Mouse (Mus musculus) liver, embryonic 15.5 days (tissue): Measurements from ENCODE around the gene Hes5. TPM values are rescaled to one million over a fixed set of nuclear protein-coding genes. Genes with fewer than 3 reads are reported as not detected.

ENCODE experiments used
- ATAC-seq: fragments of 200-750 bp; cut with Nextera tagmentation; 2 replicates; pipeline ENCODE4 v1.8.0; 2017; ENCODE audit warnings: moderate number of reproducible peaks, mild to moderate bottlenecking, moderate library complexity; ENCODE audit not compliant: insufficient read depth
- H3K27ac ChIP-seq: fragments of 300-500 bp; sonication (generic); replicated peaks from 2 replicates; pipeline ENCODE4 v1.5.1; 2015; ENCODE audit warnings: mild to moderate bottlenecking, inconsistent platforms
- H3K27me3 ChIP-seq: fragments of 300-500 bp; sonication (generic); 2 replicates; pipeline ENCODE4 v1.6.1; 2015; ENCODE audit warnings: mild to moderate bottlenecking, inconsistent platforms
- H3K36me3 ChIP-seq: fragments of 300-500 bp; sonication (generic); replicated peaks from 2 replicates; pipeline ENCODE4 v1.6.1; 2015; ENCODE audit warnings: moderate library complexity, mild to moderate bottlenecking, inconsistent platforms
- H3K4me1 ChIP-seq: fragments of 300-500 bp; sonication (generic); replicated peaks from 2 replicates; pipeline ENCODE4 v1.6.1; 2015; ENCODE audit warnings: inconsistent platforms
- H3K4me2 ChIP-seq: fragments of 300-500 bp; sonication (generic); 2 replicates; pipeline ENCODE4 v1.6.1; 2015; ENCODE audit warnings: moderate library complexity, mild to moderate bottlenecking, inconsistent platforms
- H3K4me3 ChIP-seq: fragments of 300-500 bp; sonication (generic); replicated peaks from 2 replicates; pipeline ENCODE4 v1.5.1; 2015; ENCODE audit warnings: mild to moderate bottlenecking, inconsistent platforms
- H3K9ac ChIP-seq: fragments of 300-500 bp; sonication (generic); 2 replicates; pipeline ENCODE4 v1.6.1; 2015; ENCODE audit warnings: moderate library complexity, mild to moderate bottlenecking, inconsistent platforms
- H3K9me3 ChIP-seq: fragments of 300-500 bp; sonication (generic); replicated peaks from 2 replicates; pipeline ENCODE4 v1.6.1; 2016; ENCODE audit warnings: inconsistent platforms
- WGBS: fragments of 180-500 bp; shearing (Covaris S2); methylation state at CpG from one replicate; pipeline ENCODE4 v1.1.7; 2015; ENCODE audit warnings: mixed read lengths; ENCODE audit not compliant: insufficient replicate concordance; 5-methylcytosine and 5-hydroxymethylcytosine counted together
- polyA plus RNA-seq: library from polyadenylated mRNA; unstranded; fragments of >200 nt; fragmentation: Nextera tagmentation; extraction: Ambion mirVana; gene quantifications from 2 replicates; pipeline ENCODE4 v1.2.1, GENCODE M21; 2015

Hes5 gene
- polyA plus RNA-seq, 1 experiment from 2014 or later, result 0.15 TPM

- Histone ChIP-seq H3K27me3 (peaks cover 30% of the 10 kb centered on the region), H3K4me3 (peak overlapping the region; percentile 95), H3K27ac (peak overlapping the region; percentile 93), H3K9ac (peak overlapping the region; percentile 88; the same call in 1 of the 2 replicates), H3K4me2 (peak overlapping the region; percentile 87), H3K9me3 (no peaks in the 10 kb centered on the region), H3K4me1 (peaks cover 54% of the 10 kb centered on the region), H3K36me3 (peaks cover 48% of the 10 kb centered on the region)
- ATAC-seq, result no peak
- 73% methylated on average over 3 of the region's 3 CpGs for WGBS
Measured at GRCm38 (mm10) chr4:154965856-154966255, 5.1 kb downstream of the Hes5 start.

DNA sequence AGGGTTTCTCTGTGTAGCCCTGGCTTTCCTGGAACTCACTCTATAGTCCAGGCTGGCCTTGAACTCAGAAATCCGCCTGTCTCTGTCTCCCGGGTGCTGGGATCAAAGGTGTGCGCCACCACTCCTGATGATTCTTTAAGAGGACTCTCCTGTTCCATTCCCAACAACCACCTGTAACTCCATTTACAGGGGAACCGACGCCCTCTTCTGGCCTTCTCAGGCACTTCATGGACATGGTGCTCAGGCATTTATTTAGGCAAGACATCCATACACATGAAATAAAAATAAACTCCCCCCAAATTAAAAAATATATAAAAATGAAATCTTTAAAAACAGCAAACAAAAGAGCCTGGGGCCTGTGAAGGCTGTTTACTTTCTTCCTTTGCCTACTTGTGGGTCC lies 6.5 kb downstream of the Hes5 start:
- H3K4me2 ChIP-seq, result no peak overlapping the region
- peaks cover 16% of the 10 kb centered on the region for H3K27me3 ChIP-seq
- no peak for ATAC-seq
- no peak overlapping the region for H3K27ac ChIP-seq
- H3K9me3 ChIP-seq, result no peaks in the 10 kb centered on the region
- peaks cover 42% of the 10 kb centered on the region for H3K4me1 ChIP-seq
- peaks cover 61% of the 10 kb centered on the region for H3K36me3 ChIP-seq
- WGBS, result 68% methylated on average over 5 of the region's 5 CpGs
- H3K9ac ChIP-seq, result no peak overlapping the region
- H3K4me3 ChIP-seq, result no peak overlapping the region

- H3K36me3 ChIP-seq, result peaks cover 99% of the 10 kb centered on the region
- H3K4me2 ChIP-seq, result no peak overlapping the region
- H3K9ac ChIP-seq, result no peak overlapping the region
- 92% methylated on average over 12 of the region's 12 CpGs for WGBS
- no peak for ATAC-seq
- no peak overlapping the region for H3K4me3 ChIP-seq
- no peaks in the 10 kb centered on the region for H3K9me3 ChIP-seq
- H3K4me1 ChIP-seq, result peaks cover 5% of the 10 kb centered on the region
- H3K27me3 ChIP-seq, result no peaks in the 10 kb centered on the region
- H3K27ac ChIP-seq, result no peak overlapping the region
Measured at GRCm38 (mm10) chr4:154972546-154972945, 11.8 kb downstream of the Hes5 start.

DNA sequence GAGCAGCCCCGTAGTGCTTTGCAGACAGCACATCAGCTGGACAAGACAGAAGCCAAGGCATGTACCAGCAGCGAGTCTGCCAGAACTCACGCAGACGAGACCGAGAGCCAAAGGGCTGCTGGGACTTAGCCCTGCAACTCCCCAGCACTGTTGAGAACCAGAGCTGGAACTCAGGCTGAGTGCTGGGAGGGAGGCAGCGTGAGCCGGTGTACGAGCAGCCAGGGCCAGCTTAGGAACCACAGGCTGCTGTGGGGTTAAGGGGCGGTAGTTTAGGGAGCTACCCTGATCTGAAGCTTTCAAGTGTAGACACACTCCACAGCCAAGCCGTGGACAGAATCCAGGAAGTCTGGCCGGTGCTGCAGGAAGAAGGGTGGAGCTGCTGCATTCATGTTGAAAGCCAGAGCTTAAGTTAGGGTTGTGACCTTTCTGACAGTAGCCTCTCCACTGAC lies 13.5 kb downstream of the Hes5 start:
- 81% methylated on average over 11 of the region's 11 CpGs for WGBS
- no peak overlapping the region for H3K4me2 ChIP-seq
- H3K36me3 ChIP-seq, result peaks cover 100% of the 10 kb centered on the region
- H3K27ac ChIP-seq, result no peak overlapping the region
- H3K9ac ChIP-seq, result no peak overlapping the region
- no peak overlapping the region for H3K4me3 ChIP-seq
- no peaks in the 10 kb centered on the region for H3K27me3 ChIP-seq
- no peak for ATAC-seq
- H3K4me1 ChIP-seq, result no peaks in the 10 kb centered on the region
- no peaks in the 10 kb centered on the region for H3K9me3 ChIP-seq

DNA sequence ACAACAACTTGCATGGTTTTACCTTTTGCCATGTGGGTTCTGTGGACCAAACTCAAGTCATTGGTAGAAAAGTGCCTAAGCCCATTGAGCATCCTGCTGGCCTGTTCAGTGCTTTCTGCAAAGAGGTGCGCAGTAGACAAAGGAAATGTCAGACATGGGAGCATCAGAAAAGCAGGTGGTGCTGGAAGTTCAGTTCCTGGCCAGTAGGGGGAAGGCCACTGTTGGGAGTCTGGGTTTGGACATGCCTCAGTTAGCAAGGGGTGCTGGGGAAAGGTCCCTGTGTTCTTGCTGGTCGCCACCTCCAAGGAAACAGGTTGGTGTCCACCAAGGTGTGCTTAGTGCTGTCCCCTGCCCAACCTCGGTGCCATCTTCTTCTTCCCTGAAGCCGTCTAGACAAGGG lies 19.4 kb downstream of the Hes5 start:
- Histone ChIP-seq H3K4me3 (no peak overlapping the region), H3K27me3 (peaks cover 13% of the 10 kb centered on the region; the same call in 1 of the 2 replicates), H3K9me3 (no peaks in the 10 kb centered on the region), H3K4me2 (no peak overlapping the region), H3K36me3 (peaks cover 72% of the 10 kb centered on the region), H3K9ac (no peak overlapping the region), H3K4me1 (peaks cover 24% of the 10 kb centered on the region; the same call in 1 of the 2 replicates), H3K27ac (no peak overlapping the region)
- 90% methylated on average over 4 of the region's 4 CpGs for WGBS
- no peak for ATAC-seq

- Histone ChIP-seq H3K36me3 (peaks cover 62% of the 10 kb centered on the region), H3K9ac (no peak overlapping the region), H3K27ac (no peak overlapping the region), H3K9me3 (no peaks in the 10 kb centered on the region), H3K4me1 (peaks cover 28% of the 10 kb centered on the region), H3K4me3 (no peak overlapping the region), H3K27me3 (peaks cover 13% of the 10 kb centered on the region), H3K4me2 (no peak overlapping the region)
- no peak for ATAC-seq
- 86% methylated on average over 6 of the region's 6 CpGs for WGBS
Measured at GRCm38 (mm10) chr4:154981076-154981475, 20.4 kb downstream of the Hes5 start.

- Histone ChIP-seq H3K4me2 (no peak overlapping the region), H3K9me3 (no peaks in the 10 kb centered on the region), H3K9ac (no peak overlapping the region), H3K36me3 (peaks cover 57% of the 10 kb centered on the region), H3K27ac (no peak overlapping the region), H3K27me3 (peaks cover 16% of the 10 kb centered on the region), H3K4me3 (no peak overlapping the region), H3K4me1 (peaks cover 33% of the 10 kb centered on the region)
- 47% methylated on average over 7 of the region's 7 CpGs for WGBS
- ATAC-seq, result no peak; the same call in 1 of the 2 replicates
Measured at GRCm38 (mm10) chr4:154981530-154981929, 20.8 kb downstream of the Hes5 start.

- Histone ChIP-seq H3K27ac (no peak overlapping the region), H3K36me3 (peaks cover 48% of the 10 kb centered on the region), H3K27me3 (peaks cover 16% of the 10 kb centered on the region), H3K4me2 (no peak overlapping the region), H3K9ac (no peak overlapping the region), H3K4me1 (peaks cover 33% of the 10 kb centered on the region), H3K4me3 (no peak overlapping the region), H3K9me3 (no peaks in the 10 kb centered on the region)
- WGBS, result 69% methylated on average over 18 of the region's 19 CpGs
- ATAC-seq, result no peak
Measured at GRCm38 (mm10) chr4:154982247-154983120, 21.8 kb downstream of the Hes5 start.

DNA sequence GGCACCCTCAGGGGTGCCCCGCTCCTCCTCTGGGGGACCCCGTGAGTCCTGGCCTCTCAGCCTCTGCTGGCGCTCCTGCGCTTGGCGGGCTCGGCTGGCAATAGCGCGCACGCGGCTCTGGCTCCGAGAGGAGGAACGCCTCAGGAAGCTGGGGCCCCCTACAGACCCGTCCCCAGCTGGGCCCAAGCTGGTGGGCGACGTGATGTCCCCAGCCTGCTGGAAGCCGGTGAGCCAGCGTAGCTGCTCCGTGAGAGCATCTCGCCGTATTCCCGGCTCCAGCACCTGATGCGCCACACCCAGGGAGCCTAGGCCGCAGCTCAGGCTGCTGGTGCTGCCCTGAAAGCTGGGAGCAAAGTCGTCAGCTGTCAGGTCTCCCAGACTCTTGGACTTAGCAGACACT lies 23.0 kb downstream of the Hes5 start:
- Histone ChIP-seq H3K9me3 (no peaks in the 10 kb centered on the region), H3K4me3 (no peak overlapping the region), H3K4me1 (peaks cover 33% of the 10 kb centered on the region), H3K4me2 (no peak overlapping the region), H3K36me3 (peaks cover 35% of the 10 kb centered on the region), H3K9ac (no peak overlapping the region), H3K27me3 (peaks cover 16% of the 10 kb centered on the region), H3K27ac (no peak overlapping the region)
- 35% methylated on average over 24 of the region's 24 CpGs for WGBS
- no peak for ATAC-seq

GRCm38 (mm10) chr4:154985151-154985777 lies 24.5 kb downstream of the Hes5 start:
- no peak overlapping the region for H3K4me3 ChIP-seq
- peaks cover 20% of the 10 kb centered on the region for H3K36me3 ChIP-seq
- peaks cover 16% of the 10 kb centered on the region for H3K27me3 ChIP-seq
- ATAC-seq, result no peak
- H3K27ac ChIP-seq, result no peak overlapping the region
- H3K9ac ChIP-seq, result no peak overlapping the region
- H3K9me3 ChIP-seq, result no peaks in the 10 kb centered on the region
- 72% methylated on average over 5 of the region's 5 CpGs for WGBS
- no peak overlapping the region for H3K4me2 ChIP-seq
- H3K4me1 ChIP-seq, result peaks cover 33% of the 10 kb centered on the region

- Histone ChIP-seq H3K4me3 (no peak overlapping the region), H3K27ac (no peak overlapping the region), H3K9ac (no peak overlapping the region), H3K9me3 (no peaks in the 10 kb centered on the region), H3K27me3 (peaks cover 16% of the 10 kb centered on the region), H3K36me3 (peaks cover 12% of the 10 kb centered on the region), H3K4me1 (peaks cover 33% of the 10 kb centered on the region), H3K4me2 (peak overlapping the region; percentile 7; the same call in 1 of the 2 replicates)
- 16% methylated on average over 17 of the region's 17 CpGs for WGBS
- ATAC-seq, result no peak
Measured at GRCm38 (mm10) chr4:154986096-154986495, 25.4 kb downstream of the Hes5 start.
